Mouse (Mus musculus): ENCODE data around the gene Gm17387.
"Not testable (repeated sequence)": the region's sequence is repeated elsewhere in the genome, so short reads cannot be mapped to it uniquely, and the experiment has no call there.

Gene Gm17387

GRCm38 (mm10) chr7:141016707-141017697 lies 11.9 kb upstream of the Gm17387 start:
- no peak for DNase-seq (ENCODE audit: extremely low spot score)

GRCm38 (mm10) chr7:141017824-141018223 lies 11.1 kb upstream of the Gm17387 start, which contains the start of gene Ifitm6:
Ifitm6 (minus strand) TSS chr7:141017924.
- DNase-seq (ENCODE audit: extremely low spot score) = not testable (repeated sequence)

GRCm38 (mm10) chr7:141019028-141019427 lies 9.9 kb upstream of the Gm17387 start:
- no peak for DNase-seq (ENCODE audit: extremely low spot score)

- DNase-seq (ENCODE audit: extremely low spot score) = no peak
Observed at GRCm38 (mm10) chr7:141021489-141022449, 7.2 kb upstream of the Gm17387 start.

GRCm38 (mm10) chr7:141024865-141025838 lies 3.8 kb upstream of the Gm17387 start:
- DNase-seq (ENCODE audit: extremely low spot score) = peak; percentile 61

DNA sequence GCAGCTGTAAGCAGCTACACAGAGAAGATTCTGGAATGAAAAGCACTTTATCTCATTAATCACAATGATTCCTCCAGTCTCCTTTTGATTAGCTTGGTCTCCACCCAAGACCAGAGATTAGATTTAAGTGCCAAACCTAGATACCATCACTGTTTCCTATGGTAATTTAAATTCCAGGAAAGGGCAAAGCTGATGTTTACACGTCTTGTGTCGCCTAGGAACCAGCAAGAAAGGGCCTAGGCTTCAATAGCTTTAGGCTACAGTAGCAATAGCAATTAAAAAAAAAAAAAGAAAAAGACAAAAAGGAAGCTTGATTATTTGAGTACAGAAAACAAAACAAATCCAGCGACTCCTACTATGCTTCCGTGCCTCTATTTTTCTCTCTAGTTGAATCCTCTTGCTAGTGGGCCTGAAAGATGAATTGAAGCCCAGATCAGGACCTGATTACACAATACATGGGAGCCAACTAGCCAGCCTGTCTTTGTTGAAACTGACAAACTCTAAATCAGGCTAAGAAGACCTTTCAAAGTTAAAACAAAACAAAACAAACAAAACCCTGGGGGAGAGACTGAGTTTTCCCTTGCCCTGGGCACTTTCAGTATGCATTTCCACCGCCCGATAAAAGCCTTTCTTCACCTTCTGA lies 2.7 kb upstream of the Gm17387 start:
- no peak for DNase-seq (ENCODE audit: extremely low spot score)

DNA sequence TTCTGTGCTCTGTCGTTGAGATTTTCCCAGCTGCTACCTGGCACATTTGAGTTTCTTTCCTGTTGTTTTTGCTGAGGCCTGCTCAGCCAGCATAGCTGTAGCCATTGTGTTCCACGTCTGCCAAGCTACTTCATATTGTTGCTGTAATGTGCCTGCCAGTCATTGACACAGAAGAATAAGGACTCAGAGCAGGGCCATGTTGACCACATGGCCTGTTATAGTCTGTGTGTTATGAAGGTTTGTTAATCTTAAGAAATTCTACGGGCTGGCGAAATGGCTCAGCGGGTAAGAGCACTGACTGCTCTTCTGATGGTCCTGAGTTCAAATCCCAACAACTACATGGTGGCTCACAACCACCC lies 2.2 kb upstream of the Gm17387 start:
- DNase-seq (ENCODE audit: extremely low spot score) = peak; percentile 34

- DNase-seq (ENCODE audit: extremely low spot score) = no peak
Observed at GRCm38 (mm10) chr7:141030390-141030789, 1.5 kb downstream of the Gm17387 start.

DNA sequence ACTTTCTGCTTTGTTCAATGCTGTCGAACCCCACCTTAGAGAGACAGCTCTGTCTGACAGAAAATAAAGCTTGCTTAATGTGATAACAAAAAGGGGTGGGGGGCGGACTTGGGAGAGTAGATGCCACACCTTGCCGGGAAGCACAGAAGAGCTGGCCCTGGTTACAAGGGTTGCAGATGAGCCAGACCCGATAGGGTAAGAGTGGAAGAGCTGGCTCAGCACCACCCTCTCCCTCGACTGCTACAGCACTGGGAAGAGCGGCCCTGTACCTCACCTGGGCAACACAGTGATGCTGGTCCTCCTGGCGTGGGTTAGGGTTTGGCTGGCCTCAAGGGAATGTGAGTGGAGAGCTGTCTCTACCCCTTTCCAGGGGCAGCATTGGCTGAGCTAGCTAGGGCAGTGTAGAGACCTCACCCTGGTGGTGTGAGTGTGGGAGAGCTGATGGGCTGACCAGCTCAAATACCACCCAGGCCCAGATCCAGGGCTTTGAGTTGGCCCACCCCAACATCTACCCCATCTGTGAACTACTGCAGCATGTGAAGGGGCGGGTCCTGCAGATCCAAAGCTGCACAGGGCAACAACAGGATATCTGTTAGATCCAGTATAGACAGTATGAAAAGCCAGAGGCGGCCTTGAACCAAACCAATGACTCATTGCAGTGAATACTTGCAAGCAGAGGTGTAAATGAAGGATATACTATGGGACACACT lies 3.7 kb downstream of the Gm17387 start:
- no peak for DNase-seq (ENCODE audit: extremely low spot score)

DNA sequence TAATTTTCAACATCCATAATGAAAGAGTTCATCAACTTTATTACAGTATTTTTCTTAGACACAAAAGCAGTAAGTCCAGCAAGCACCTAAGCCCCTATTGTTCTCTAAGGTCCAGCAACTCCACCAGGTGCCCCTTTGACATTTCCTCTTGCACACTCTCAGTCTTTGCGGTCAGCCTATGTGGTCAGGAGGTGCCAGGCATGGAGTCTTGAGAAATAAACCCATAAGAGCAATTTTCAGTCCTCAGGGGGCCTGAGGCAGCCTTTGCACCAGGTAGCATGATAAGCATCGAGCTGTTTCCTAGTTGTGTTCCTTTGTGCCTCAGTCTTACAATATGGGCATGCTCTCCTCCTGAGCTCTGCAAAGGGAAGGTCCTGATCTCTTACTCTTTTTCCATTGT lies 7.7 kb downstream of the Gm17387 start:
- not testable (repeated sequence) for DNase-seq (ENCODE audit: extremely low spot score)

DNA sequence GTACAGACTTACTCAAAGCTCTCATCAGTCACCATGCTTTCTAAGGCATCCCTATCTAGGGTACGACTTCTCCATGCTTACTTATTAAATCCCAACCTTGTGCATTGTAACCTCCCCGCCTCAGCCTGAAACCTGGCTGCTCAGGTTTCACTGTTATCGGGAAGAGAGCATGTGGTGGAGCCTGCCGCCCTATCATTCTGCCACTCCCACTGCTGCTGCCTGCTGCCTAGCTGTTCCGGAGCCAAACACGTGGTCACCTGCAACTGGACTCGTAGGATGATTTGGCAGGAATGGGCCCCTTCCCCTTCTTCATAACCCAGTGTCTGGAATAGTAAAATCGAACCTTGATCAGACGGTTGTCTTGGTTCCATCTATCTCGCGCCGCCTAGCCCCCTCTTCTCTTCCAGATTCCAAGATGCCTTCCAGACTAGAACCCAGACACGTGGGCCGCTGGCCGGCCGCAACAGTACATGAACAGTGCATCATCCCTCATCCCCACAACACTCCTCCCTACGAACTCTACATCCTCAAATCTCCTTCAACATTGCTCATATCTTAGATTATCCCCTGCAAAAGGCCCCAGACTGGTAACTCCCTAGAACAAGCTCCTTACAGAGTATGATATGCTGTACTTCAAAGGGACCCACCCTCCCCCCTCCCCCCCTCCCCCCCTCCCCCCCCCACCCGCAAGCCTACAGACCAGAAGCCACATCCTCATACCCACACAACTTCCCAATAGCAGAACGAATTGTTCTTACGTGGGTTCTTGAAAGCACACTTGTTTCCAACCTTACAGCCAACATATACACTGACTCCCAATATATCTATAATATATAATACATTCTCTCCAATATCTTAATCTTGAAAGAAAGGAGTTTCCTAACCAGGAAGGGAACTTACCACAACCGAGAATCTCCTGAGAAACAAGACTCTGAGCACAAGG lies 9.4 kb downstream of the Gm17387 start:
- no peak for DNase-seq (ENCODE audit: extremely low spot score)

DNA sequence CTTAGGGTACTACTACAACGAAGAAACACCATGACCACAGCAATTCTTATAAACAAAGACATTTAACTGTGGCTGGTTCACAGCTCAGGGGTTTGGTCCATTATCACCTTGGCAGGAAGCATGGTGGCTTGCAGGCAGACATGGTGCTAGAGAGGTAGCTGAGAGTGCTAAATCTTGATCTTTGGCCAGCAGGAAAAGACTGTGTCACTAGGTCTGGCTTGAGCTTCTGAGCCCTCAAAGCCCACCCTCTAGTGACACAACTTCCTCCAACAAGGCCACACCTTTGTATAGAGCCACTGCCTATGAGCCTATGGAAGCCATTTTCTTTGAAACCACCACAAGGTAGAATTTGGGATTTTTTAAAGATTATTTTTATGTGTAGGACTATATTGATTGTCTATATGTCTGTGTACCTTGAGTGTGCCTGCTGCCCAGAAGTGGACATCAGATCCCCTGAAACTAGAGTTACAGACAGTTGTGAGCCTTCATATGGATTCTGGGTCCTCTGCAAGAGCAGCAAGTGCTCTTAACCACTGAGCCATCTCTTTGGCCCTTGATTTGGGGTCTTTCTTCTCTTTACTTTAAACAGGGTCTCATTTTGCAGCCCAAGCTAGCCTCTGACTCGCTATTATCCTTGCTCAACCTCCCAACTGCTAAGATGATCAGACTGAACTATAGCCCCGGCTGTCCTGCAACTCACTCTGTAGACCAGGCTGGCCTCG lies 10.6 kb downstream of the Gm17387 start:
- no peak for DNase-seq (ENCODE audit: extremely low spot score)

DNA sequence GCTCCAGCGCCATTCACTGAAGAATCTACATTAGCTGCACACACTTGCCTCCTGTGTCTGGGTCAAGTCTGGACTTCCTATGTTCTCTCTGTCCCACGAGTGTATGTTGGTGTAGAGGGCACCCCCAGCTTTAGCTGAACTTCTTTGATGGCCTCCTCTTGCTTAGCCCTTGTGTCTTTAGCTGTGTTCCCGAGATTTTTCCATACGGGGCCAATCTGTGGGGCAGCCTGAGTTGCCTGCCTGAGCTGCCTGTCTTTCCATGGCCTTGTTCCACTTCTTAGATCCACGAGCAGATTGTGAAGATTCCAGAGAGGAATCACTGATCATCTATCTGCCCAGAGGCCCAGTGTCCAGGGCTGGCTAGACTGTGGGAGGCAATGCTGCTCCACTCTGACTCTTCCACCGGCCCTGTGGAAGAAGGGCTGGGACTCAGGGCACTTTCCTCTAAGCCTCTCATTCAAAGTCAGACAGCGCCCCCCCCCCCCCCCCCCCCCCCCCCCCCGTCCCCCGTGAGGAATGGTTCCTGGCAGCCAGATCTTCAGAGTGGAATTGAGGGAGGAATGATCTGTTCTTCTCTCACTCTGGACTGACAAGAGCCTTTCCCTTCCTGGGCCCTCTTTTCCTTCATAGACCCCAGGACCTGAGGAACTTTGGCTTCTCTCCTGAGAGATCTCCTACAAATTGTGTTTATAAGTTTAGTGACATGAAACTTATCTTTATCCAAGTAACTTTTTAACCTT lies 12.1 kb downstream of the Gm17387 start:
- no peak for DNase-seq (ENCODE audit: extremely low spot score)

DNA sequence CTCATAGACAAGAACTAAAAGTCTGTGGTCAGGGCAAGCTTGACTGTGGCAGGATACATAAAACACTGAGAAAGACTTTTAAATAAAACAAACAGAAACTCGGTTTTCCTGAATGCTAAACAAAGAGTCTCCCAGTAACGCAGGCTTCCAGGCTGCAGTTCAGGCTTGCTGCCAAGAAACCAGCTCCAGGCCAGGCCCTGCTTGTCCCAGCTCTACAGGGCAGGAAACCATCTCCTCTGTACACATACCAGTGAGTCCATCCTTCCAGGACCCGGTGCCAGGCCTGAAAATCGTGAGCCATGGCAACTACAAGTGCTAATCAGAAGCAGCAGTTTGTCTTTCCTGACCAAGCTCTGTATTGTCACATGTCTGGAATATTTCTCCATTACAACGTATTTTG lies 12.7 kb downstream of the Gm17387 start:
- no peak for DNase-seq (ENCODE audit: extremely low spot score)

DNA sequence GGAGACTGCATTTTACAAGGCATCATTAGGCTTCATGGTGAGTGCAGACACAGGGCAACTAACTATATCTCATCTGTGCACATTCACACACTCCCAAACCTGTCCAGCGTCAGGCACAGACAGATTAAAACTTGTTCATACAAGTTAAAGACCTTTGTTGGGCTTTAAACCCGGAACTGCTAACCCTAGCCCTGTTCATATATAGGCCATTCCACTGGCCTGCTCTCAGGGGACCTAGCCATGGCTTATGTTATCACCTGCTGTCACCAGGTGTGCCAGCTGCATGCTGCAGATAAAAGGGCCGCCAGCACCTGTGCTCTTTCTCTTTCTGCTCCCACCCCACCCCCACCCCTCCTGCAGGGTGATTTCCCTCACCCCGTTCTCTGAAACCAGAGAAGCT lies 13.6 kb downstream of the Gm17387 start:
- no peak for DNase-seq (ENCODE audit: extremely low spot score)

- no peak for DNase-seq (ENCODE audit: extremely low spot score)
Observed at GRCm38 (mm10) chr7:141046931-141047580, 18.1 kb downstream of the Gm17387 start.

All from embryo, embryonic 9.5 days (tissue).